Mouse (Mus musculus): Measurements from ENCODE around the gene Mbd4. TPM values are rescaled to one million over a fixed set of nuclear protein-coding genes. Genes with fewer than 3 reads are reported as not detected.
A peak's percentile ranks its signal among the peaks of the same experiment; 100 is the strongest.

Mbd4 gene
- 10.7 and 13.3 TPM in 2 replicates for polyA plus RNA-seq (2015; fragmentation: Nextera tagmentation; extraction: Ambion mirVana)

- WGBS = under 1% methylated on average over 51 of the region's 51 CpGs
- Histone ChIP-seq H3K27ac (peak within 1 kb of the TSS; percentile 86), H3K4me1 (replicated peaks) (peaks cover 24% of the 10 kb centered on the region), H3K4me3 (peak within 1 kb of the TSS; percentile 57), H3K4me2 (peak within 1 kb of the TSS; percentile 83), H3K9ac (peak within 1 kb of the TSS; percentile 75), H3K9me3 (no peaks in the 10 kb centered on the region), H3K27me3 (no peaks in the 10 kb centered on the region), H3K36me3 (peaks cover 15% of the 10 kb centered on the region)
- peak; percentile 99 for ATAC-seq (ENCODE audit: low FRiP score)
Measured at GRCm38 (mm10) chr6:115853091-115853813, at the start of gene Mbd4, which contains the start of gene Ift122. Gene Mbd4, minus strand, starts transcription at chr6:115853371. Gene Ift122, plus strand, starts transcription at chr6:115853470.

GRCm38 (mm10) chr6:115902545-115902944 lies 49.4 kb upstream of the Mbd4 start:
- Histone ChIP-seq H3K9me3 (no peaks in the 10 kb centered on the region), H3K27me3 (no peaks in the 10 kb centered on the region), H3K27ac (no peak overlapping the region), H3K36me3 (peaks cover 48% of the 10 kb centered on the region), H3K9ac (no peak overlapping the region), H3K4me2 (no peak overlapping the region), H3K4me3 (no peak overlapping the region), H3K4me1 (replicated peaks) (peaks cover 8% of the 10 kb centered on the region)
- 89% methylated on average over 3 of the region's 3 CpGs for WGBS
- ATAC-seq (ENCODE audit: low FRiP score) = no peak

DNA sequence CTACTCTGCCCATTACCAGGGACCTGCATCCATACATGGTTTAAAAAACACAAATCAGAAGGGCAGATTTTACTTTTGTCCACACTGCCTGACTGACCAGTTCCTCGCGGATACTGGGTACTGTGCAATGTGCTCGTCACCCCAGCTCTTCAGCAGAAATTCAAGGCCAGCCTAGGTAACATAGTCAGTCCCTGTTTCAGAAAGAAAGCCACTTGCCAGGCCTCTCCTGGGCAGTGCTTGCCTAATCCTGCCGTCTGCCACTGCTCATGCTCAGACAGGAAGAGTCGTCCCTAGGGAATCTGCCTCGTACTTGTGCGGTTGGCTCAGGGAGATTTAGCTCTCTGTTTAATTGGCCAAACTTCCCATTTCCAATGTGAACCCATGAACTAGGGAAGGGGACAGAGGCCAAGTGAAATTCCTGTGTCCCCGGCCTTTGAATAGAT lies 48.3 kb upstream of the Mbd4 start:
- H3K4me3 ChIP-seq = no peak overlapping the region
- no peak for ATAC-seq (ENCODE audit: low FRiP score)
- H3K9me3 ChIP-seq = no peaks in the 10 kb centered on the region
- H3K27me3 ChIP-seq = no peaks in the 10 kb centered on the region
- no peak overlapping the region for H3K4me2 ChIP-seq
- H3K27ac ChIP-seq = no peak overlapping the region
- 0 out of 2 replicates have a peak overlapping the region, but pooled peaks have one; percentile 6 for H3K9ac ChIP-seq
- H3K36me3 ChIP-seq = peaks cover 38% of the 10 kb centered on the region
- 73% methylated on average over 8 of the region's 8 CpGs for WGBS
- peaks cover 8% of the 10 kb centered on the region for H3K4me1 ChIP-seq (replicated peaks)

DNA sequence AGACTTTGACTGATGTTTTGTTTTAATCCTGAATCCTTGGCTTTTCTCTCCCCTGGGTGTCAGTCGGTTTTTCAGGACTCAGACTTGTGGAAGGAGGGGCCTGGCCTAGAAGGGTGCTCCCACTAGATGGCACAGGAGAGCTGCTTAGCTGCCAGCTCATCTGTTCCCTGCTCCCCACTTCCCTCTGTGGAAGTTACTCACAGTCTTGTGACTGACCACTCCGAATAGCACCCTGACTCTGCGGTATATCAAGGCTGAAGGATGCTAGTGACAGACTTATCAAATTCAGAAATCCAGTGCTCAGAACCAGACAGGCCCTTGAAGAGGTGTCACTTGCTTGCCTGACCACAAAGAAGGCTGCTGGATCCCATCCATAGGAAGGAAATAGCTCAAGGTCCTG lies 47.9 kb upstream of the Mbd4 start:
- H3K36me3 ChIP-seq = peaks cover 37% of the 10 kb centered on the region
- ATAC-seq (ENCODE audit: low FRiP score) = no peak

GRCm38 (mm10) chr6:115897926-115898520 lies 44.9 kb upstream of the Mbd4 start:
- Histone ChIP-seq H3K9me3 (no peaks in the 10 kb centered on the region), H3K4me3 (no peak overlapping the region), H3K36me3 (peaks cover 28% of the 10 kb centered on the region), H3K27me3 (no peaks in the 10 kb centered on the region), H3K9ac (peak overlapping the region; percentile 35; the same call in 1 of the 2 replicates), H3K4me1 (replicated peaks) (peaks cover 8% of the 10 kb centered on the region), H3K27ac (no peak overlapping the region), H3K4me2 (no peak overlapping the region)
- WGBS = 86% methylated on average over 7 of the region's 7 CpGs
- no peak for ATAC-seq (ENCODE audit: low FRiP score)

More for the DNA sequence above, 47.9 kb upstream of the Mbd4 start:
- Histone ChIP-seq H3K9me3 (no peaks in the 10 kb centered on the region), H3K4me2 (no peak overlapping the region), H3K4me1 (replicated peaks) (peaks cover 8% of the 10 kb centered on the region), H3K4me3 (no peak overlapping the region), H3K27me3 (no peaks in the 10 kb centered on the region), H3K27ac (no peak overlapping the region), H3K9ac (no peak overlapping the region)
- WGBS = 22% methylated on average over 3 of the region's 3 CpGs

- H3K4me2 ChIP-seq = no peak overlapping the region
- H3K27ac ChIP-seq = no peak overlapping the region
- no peak overlapping the region for H3K4me3 ChIP-seq
- no peaks in the 10 kb centered on the region for H3K9me3 ChIP-seq
- WGBS = 79% methylated on average over 4 of the region's 4 CpGs
- no peaks in the 10 kb centered on the region for H3K27me3 ChIP-seq
- peaks cover 11% of the 10 kb centered on the region for H3K4me1 ChIP-seq (replicated peaks)
- no peak for ATAC-seq (ENCODE audit: low FRiP score)
- H3K9ac ChIP-seq = 0 out of 2 replicates have a peak overlapping the region, but pooled peaks have one; percentile 6
- peaks cover 29% of the 10 kb centered on the region for H3K36me3 ChIP-seq
Measured at GRCm38 (mm10) chr6:115897117-115897516, 43.9 kb upstream of the Mbd4 start.

DNA sequence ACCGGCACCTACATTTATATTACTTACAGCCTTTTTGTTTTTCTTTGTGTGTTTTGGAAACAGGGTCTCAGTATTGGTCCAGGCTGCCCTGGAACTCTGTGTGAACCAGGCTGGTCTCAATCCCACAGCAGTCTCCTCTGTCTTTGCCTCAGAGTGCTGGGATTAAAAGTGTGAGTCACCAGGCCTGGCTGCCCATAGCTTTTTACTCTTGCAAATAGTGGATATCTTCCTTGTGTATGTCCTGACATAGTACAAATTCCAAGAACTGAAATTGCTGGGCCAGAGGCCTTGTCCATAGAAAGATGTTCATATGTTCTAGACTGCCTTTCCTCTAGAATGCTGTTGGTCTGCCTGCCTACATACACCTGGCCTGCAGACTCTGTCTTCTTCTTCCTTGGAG lies 43.2 kb upstream of the Mbd4 start:
- H3K36me3 ChIP-seq = peaks cover 29% of the 10 kb centered on the region
- ATAC-seq (ENCODE audit: low FRiP score) = no peak
- 34% methylated on average over 1 of the region's 1 CpGs for WGBS
- H3K4me1 ChIP-seq (replicated peaks) = peaks cover 14% of the 10 kb centered on the region
- H3K27me3 ChIP-seq = no peaks in the 10 kb centered on the region
- H3K9ac ChIP-seq = no peak overlapping the region
- no peak overlapping the region for H3K27ac ChIP-seq
- no peaks in the 10 kb centered on the region for H3K9me3 ChIP-seq
- no peak overlapping the region for H3K4me3 ChIP-seq
- H3K4me2 ChIP-seq = no peak overlapping the region

- Histone ChIP-seq H3K36me3 (peaks cover 47% of the 10 kb centered on the region), H3K27me3 (no peaks in the 10 kb centered on the region), H3K9ac (no peak overlapping the region), H3K4me3 (no peak overlapping the region), H3K4me1 (replicated peaks) (peaks cover 21% of the 10 kb centered on the region), H3K27ac (no peak overlapping the region), H3K9me3 (no peaks in the 10 kb centered on the region), H3K4me2 (no peak overlapping the region)
- ATAC-seq (ENCODE audit: low FRiP score) = no peak
- WGBS = 69% methylated on average over 3 of the region's 3 CpGs
Measured at GRCm38 (mm10) chr6:115892363-115892762, 39.2 kb upstream of the Mbd4 start.

DNA sequence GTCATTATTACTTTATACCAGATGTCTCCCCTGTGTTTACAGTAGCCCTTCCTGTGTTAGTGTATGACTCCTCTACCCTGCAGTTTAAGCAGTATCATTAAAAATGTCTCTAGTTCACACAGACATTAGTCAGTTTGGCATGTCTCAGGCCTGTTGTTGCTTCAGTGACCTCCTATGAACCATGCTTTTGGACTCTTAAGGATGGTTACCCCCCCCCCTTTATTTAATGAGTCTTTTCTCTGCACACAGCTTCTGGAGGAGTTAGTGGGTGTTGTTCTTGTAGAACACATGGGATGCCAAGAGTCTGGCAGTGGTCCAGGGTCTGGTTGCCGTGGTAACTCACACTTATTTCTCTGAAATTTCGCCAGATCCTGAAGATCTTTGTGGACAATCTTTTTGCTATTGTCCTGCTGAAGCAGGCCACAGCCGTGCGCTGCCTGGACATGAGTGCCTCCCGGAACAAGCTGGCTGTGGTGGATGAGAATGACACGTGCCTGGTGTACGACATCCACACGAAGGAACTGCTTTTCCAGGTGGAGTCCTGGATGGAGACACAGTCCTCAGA lies 38.4 kb upstream of the Mbd4 start:
- Histone ChIP-seq H3K36me3 (peaks cover 55% of the 10 kb centered on the region), H3K4me3 (no peak overlapping the region), H3K4me2 (no peak overlapping the region), H3K9ac (no peak overlapping the region), H3K4me1 (replicated peaks) (peaks cover 21% of the 10 kb centered on the region), H3K27ac (peak overlapping the region; percentile 15), H3K27me3 (no peaks in the 10 kb centered on the region), H3K9me3 (no peaks in the 10 kb centered on the region)
- WGBS = 26% methylated on average over 8 of the region's 8 CpGs
- peak; percentile 17; the same call in 1 of the 2 replicates for ATAC-seq (ENCODE audit: low FRiP score)

GRCm38 (mm10) chr6:115891061-115891460 lies 37.9 kb upstream of the Mbd4 start:
- peak; percentile 36; the same call in 1 of the 2 replicates for ATAC-seq (ENCODE audit: low FRiP score)

GRCm38 (mm10) chr6:115890601-115891000 lies 37.4 kb upstream of the Mbd4 start:
- WGBS = 87% methylated on average over 8 of the region's 8 CpGs
- no peak overlapping the region for H3K9ac ChIP-seq
- no peak overlapping the region for H3K4me2 ChIP-seq
- H3K9me3 ChIP-seq = no peaks in the 10 kb centered on the region
- peaks cover 21% of the 10 kb centered on the region for H3K4me1 ChIP-seq (replicated peaks)
- no peak overlapping the region for H3K27ac ChIP-seq
- H3K27me3 ChIP-seq = no peaks in the 10 kb centered on the region
- peaks cover 54% of the 10 kb centered on the region for H3K36me3 ChIP-seq
- no peak for ATAC-seq (ENCODE audit: low FRiP score)
- no peak overlapping the region for H3K4me3 ChIP-seq

More at GRCm38 (mm10) chr6:115891061-115891460, 37.9 kb upstream of the Mbd4 start:
- no peaks in the 10 kb centered on the region for H3K27me3 ChIP-seq
- no peak overlapping the region for H3K4me3 ChIP-seq
- WGBS = 40% methylated on average over 6 of the region's 6 CpGs
- no peak overlapping the region for H3K27ac ChIP-seq
- no peak overlapping the region for H3K4me2 ChIP-seq
- H3K36me3 ChIP-seq = peaks cover 54% of the 10 kb centered on the region
- H3K4me1 ChIP-seq (replicated peaks) = peaks cover 21% of the 10 kb centered on the region
- no peaks in the 10 kb centered on the region for H3K9me3 ChIP-seq
- H3K9ac ChIP-seq = no peak overlapping the region

- no peak overlapping the region for H3K9ac ChIP-seq
- H3K4me3 ChIP-seq = no peak overlapping the region
- no peak for ATAC-seq (ENCODE audit: low FRiP score)
- no peak overlapping the region for H3K4me2 ChIP-seq
- H3K36me3 ChIP-seq = peaks cover 64% of the 10 kb centered on the region
- H3K9me3 ChIP-seq = no peaks in the 10 kb centered on the region
- no peaks in the 10 kb centered on the region for H3K27me3 ChIP-seq
- 93% methylated on average over 3 of the region's 3 CpGs for WGBS
- no peak overlapping the region for H3K27ac ChIP-seq
- peaks cover 21% of the 10 kb centered on the region for H3K4me1 ChIP-seq (replicated peaks)
Measured at GRCm38 (mm10) chr6:115888296-115888695, 35.1 kb upstream of the Mbd4 start.

Data from hindbrain, embryonic 13.5 days (tissue).